Comparison of ENCODE assay signal across 9 mouse cellular contexts in genomic region chr15:82167201-82168168, GRCm38 (mm10). TPM values are rescaled to one million over a fixed set of nuclear protein-coding genes. Genes with fewer than 3 reads are reported as not detected.
DNase-seq lines count a peak whose midpoint lies in the region; ATAC-seq and TF ChIP-seq lines count a peak whose summit lies in the region.
"Had no signal": no experiment of that assay in that cellular context is flagged by ENCODE, and none has a peak within 500 bp of the region (broad histone marks: within the 10 kb centered on the region; RNA-seq: fewer than 3 reads in every experiment).

No protein-coding gene starts in this region.

- 68% methylated on average over 23 of the region's 23 CpGs for WGBS in forebrain, embryonic 13.5 days
- WGBS in forebrain, embryonic 14.5 days: 73% methylated on average over 23 of the region's 23 CpGs
- WGBS in midbrain, embryonic 16.5 days: 53% methylated on average over 23 of the region's 23 CpGs
- 50% methylated on average over 23 of the region's 23 CpGs for WGBS in midbrain, embryonic 14.5 days
- WGBS in stomach, postnatal 0 days: 51% methylated on average over 23 of the region's 23 CpGs

- peaks cover 35% of the 10 kb centered on the region for H3K36me3 ChIP-seq in forebrain, embryonic 13.5 days (ENCODE audit: poor library complexity, severe bottlenecking)
- H3K36me3 ChIP-seq in forebrain, embryonic 14.5 days (ENCODE audit: control insufficient read depth, insufficient read depth, low read length): peaks cover 29% of the 10 kb centered on the region
- H3K36me3 ChIP-seq in midbrain, embryonic 16.5 days (ENCODE audit: control insufficient read depth, insufficient read depth, low read length): peaks cover 13% of the 10 kb centered on the region
- H3K36me3 ChIP-seq in midbrain, embryonic 14.5 days (ENCODE audit: control insufficient read depth, insufficient read depth, low read length): peaks cover 28% of the 10 kb centered on the region
- H3K36me3 ChIP-seq in stomach, postnatal 0 days (ENCODE audit: control insufficient read depth, insufficient read depth, low read length): peaks cover 11% of the 10 kb centered on the region

- no peaks in the 10 kb centered on the region for H3K27me3 ChIP-seq in forebrain, embryonic 13.5 days
- H3K27me3 ChIP-seq in forebrain, embryonic 14.5 days (replicated peaks; ENCODE audit: control insufficient read depth, insufficient read depth, low read length): no peaks in the 10 kb centered on the region
- no peaks in the 10 kb centered on the region for H3K27me3 ChIP-seq in midbrain, embryonic 16.5 days (ENCODE audit: control insufficient read depth, insufficient read depth, low read depth, low read length)
- H3K27me3 ChIP-seq in midbrain, embryonic 14.5 days (ENCODE audit: control insufficient read depth, insufficient read depth, low read length): no peaks in the 10 kb centered on the region
- no peaks in the 10 kb centered on the region for H3K27me3 ChIP-seq in stomach, postnatal 0 days (ENCODE audit: control insufficient read depth, insufficient read depth, low read length)

- peaks cover 43% of the 10 kb centered on the region for H3K4me1 ChIP-seq in forebrain, embryonic 13.5 days
- H3K4me1 ChIP-seq in forebrain, embryonic 14.5 days (ENCODE audit: control insufficient read depth, insufficient read depth, low read length): peaks cover 6% of the 10 kb centered on the region; the same call in 1 of the 2 replicates
- peaks cover 24% of the 10 kb centered on the region for H3K4me1 ChIP-seq in midbrain, embryonic 16.5 days (ENCODE audit: control insufficient read depth, insufficient read depth, low read length)
- peaks cover 21% of the 10 kb centered on the region for H3K4me1 ChIP-seq in midbrain, embryonic 14.5 days (ENCODE audit: control insufficient read depth, insufficient read depth, low read length)
- H3K4me1 ChIP-seq in stomach, postnatal 0 days (replicated peaks; ENCODE audit: control insufficient read depth, insufficient read depth): peaks cover 8% of the 10 kb centered on the region

- no peak for TF ChIP-seq EP300 in stomach, postnatal 0 days (optimal IDR thresholded peaks at IDR 0.05)

- no peaks in the 10 kb centered on the region for H3K9me3 ChIP-seq in forebrain, embryonic 13.5 days (replicated peaks)
- no peaks in the 10 kb centered on the region for H3K9me3 ChIP-seq in forebrain, embryonic 14.5 days (replicated peaks; ENCODE audit: control insufficient read depth, low read length)
- no peaks in the 10 kb centered on the region for H3K9me3 ChIP-seq in midbrain, embryonic 16.5 days (replicated peaks; ENCODE audit: control insufficient read depth, low read length, poor library complexity, severe bottlenecking)
- H3K9me3 ChIP-seq in midbrain, embryonic 14.5 days (ENCODE audit: control insufficient read depth, low read length): no peaks in the 10 kb centered on the region
- H3K9me3 ChIP-seq in stomach, postnatal 0 days (ENCODE audit: control insufficient read depth, low read length): no peaks in the 10 kb centered on the region

- H3K4me3 ChIP-seq in forebrain, embryonic 13.5 days: no peak overlapping the region
- no peak overlapping the region for H3K4me3 ChIP-seq in forebrain, embryonic 14.5 days (ENCODE audit: low read depth, low read length)
- H3K4me3 ChIP-seq in midbrain, embryonic 16.5 days (ENCODE audit: low read depth, low read length): no peak overlapping the region
- no peak overlapping the region for H3K4me3 ChIP-seq in midbrain, embryonic 14.5 days (replicated peaks; ENCODE audit: low read depth, low read length)
- H3K4me3 ChIP-seq in stomach, postnatal 0 days (ENCODE audit: low read depth, low read length): no peak overlapping the region

- no peak for DNase-seq in forebrain, embryonic 14.5 days (ENCODE audit: low spot score)
- no peak for DNase-seq in midbrain, embryonic 14.5 days
- DNase-seq in kidney, postnatal 10 days: peak; percentile 48
- no peak for DNase-seq in stomach, postnatal 0 days (ENCODE audit: low spot score)
- DNase-seq in adipocyte (ENCODE audit: low spot score): no peak

- H3K27ac ChIP-seq in forebrain, embryonic 13.5 days: 0 out of 2 replicates have a peak overlapping the region, but pooled peaks have one; percentile 14
- no peak overlapping the region for H3K27ac ChIP-seq in forebrain, embryonic 14.5 days (ENCODE audit: low read depth, low read length)
- no peak overlapping the region for H3K27ac ChIP-seq in midbrain, embryonic 16.5 days (ENCODE audit: low read length)
- H3K27ac ChIP-seq in midbrain, embryonic 14.5 days (replicated peaks; ENCODE audit: low read depth, low read length): no peak overlapping the region; the same call in 1 of the 2 replicates
- peak overlapping the region; percentile 88 for H3K27ac ChIP-seq in stomach, postnatal 0 days (replicated peaks)

- no peak for ATAC-seq in forebrain, embryonic 13.5 days
- ATAC-seq in forebrain, embryonic 14.5 days: no peak
- no peak for ATAC-seq in midbrain, embryonic 16.5 days
- no peak for ATAC-seq in midbrain, embryonic 14.5 days (ENCODE audit: low FRiP score, low TSS enrichment)
- ATAC-seq in stomach, postnatal 0 days (ENCODE audit: low FRiP score, low TSS enrichment): no peak
- ATAC-seq in monocyte, adult 5-6 weeks (replicated peaks; ENCODE audit: insufficient number of reproducible peaks, low FRiP score, low TSS enrichment, poor library complexity, severe bottlenecking): no peak

- H3K9ac ChIP-seq in forebrain, embryonic 13.5 days: 0 out of 2 replicates have a peak overlapping the region, but pooled peaks have one; percentile 37
- H3K9ac ChIP-seq in forebrain, embryonic 14.5 days (ENCODE audit: low read length): no peak overlapping the region
- H3K9ac ChIP-seq in midbrain, embryonic 16.5 days (ENCODE audit: low read depth, low read length): 0 out of 2 replicates have a peak overlapping the region, but pooled peaks have one; percentile 21
- H3K9ac ChIP-seq in midbrain, embryonic 14.5 days (replicated peaks; ENCODE audit: low read length): no peak overlapping the region; the same call in 1 of the 2 replicates
- H3K9ac ChIP-seq in stomach, postnatal 0 days (ENCODE audit: low read length): peak overlapping the region; percentile 27

- no peak for TF ChIP-seq CTCF in stomach, postnatal 0 days (IDR thresholded peaks at IDR 0.05; ENCODE audit: low read depth)

- 0 out of 2 replicates have a peak overlapping the region, but pooled peaks have one; percentile 14 for H3K4me2 ChIP-seq in forebrain, embryonic 13.5 days
- no peak overlapping the region for H3K4me2 ChIP-seq in forebrain, embryonic 14.5 days (ENCODE audit: low read length)
- no peak overlapping the region for H3K4me2 ChIP-seq in midbrain, embryonic 16.5 days (ENCODE audit: low read length)
- no peak overlapping the region for H3K4me2 ChIP-seq in midbrain, embryonic 14.5 days (ENCODE audit: low read length)
- H3K4me2 ChIP-seq in stomach, postnatal 0 days (replicated peaks; ENCODE audit: low read depth): 0 out of 2 replicates have a peak overlapping the region, but pooled peaks have one; percentile 23

RNA-seq across cellular contexts. Expression of gene Srebf2, which starts 20.5 kb away (rescaled TPM):
- 200 and 218 TPM in 2 replicates for polyA plus RNA-seq in forebrain, embryonic 13.5 days (2015; fragmentation: Nextera tagmentation; extraction: Ambion mirVana)
- polyA plus RNA-seq in forebrain, embryonic 14.5 days (2014; fragmentation: Nextera tagmentation; extraction: Ambion mirVana): 99.6 and 139 TPM in 2 replicates
- 194 and 218 TPM in 2 replicates for polyA plus RNA-seq in midbrain, embryonic 16.5 days (2015; fragmentation: Nextera tagmentation; extraction: Ambion mirVana)
- 132 and 158 TPM in 2 replicates for polyA plus RNA-seq in midbrain, embryonic 14.5 days (2014; fragmentation: Nextera tagmentation; extraction: Ambion mirVana)
- polyA plus RNA-seq in stomach, postnatal 0 days (2015; fragmentation: Nextera tagmentation; extraction: Ambion mirVana): 119 and 127 TPM in 2 replicates
- total RNA-seq in monocyte, adult 5-6 weeks (2017): 43.2 to 64.7 TPM (median 49.7 TPM) in 3 replicates

RNA-seq across cellular contexts. Expression of gene Ccdc134, which starts 39.8 kb away (rescaled TPM):
- 15.2 and 15.9 TPM in 2 replicates for polyA plus RNA-seq in forebrain, embryonic 13.5 days (2015; fragmentation: Nextera tagmentation; extraction: Ambion mirVana)
- 12.8 and 15.5 TPM in 2 replicates for polyA plus RNA-seq in forebrain, embryonic 14.5 days (2014; fragmentation: Nextera tagmentation; extraction: Ambion mirVana)
- polyA plus RNA-seq in midbrain, embryonic 16.5 days (2015; fragmentation: Nextera tagmentation; extraction: Ambion mirVana): 10.5 and 11.3 TPM in 2 replicates
- polyA plus RNA-seq in midbrain, embryonic 14.5 days (2014; fragmentation: Nextera tagmentation; extraction: Ambion mirVana): 10.0 and 11.0 TPM in 2 replicates
- 8.2 and 8.5 TPM in 2 replicates for polyA plus RNA-seq in stomach, postnatal 0 days (2015; fragmentation: Nextera tagmentation; extraction: Ambion mirVana)
- 28.6 to 54.3 TPM (median 43.2 TPM) in 3 replicates for total RNA-seq in monocyte, adult 5-6 weeks (2017)

RNA-seq across cellular contexts. Expression of gene Shisa8, which starts 45.1 kb away (rescaled TPM):
- 0.74 and 0.77 TPM in 2 replicates for polyA plus RNA-seq in forebrain, embryonic 13.5 days (2015; fragmentation: Nextera tagmentation; extraction: Ambion mirVana)
- polyA plus RNA-seq in forebrain, embryonic 14.5 days (2014; fragmentation: Nextera tagmentation; extraction: Ambion mirVana): 0.61 and 0.77 TPM in 2 replicates
- polyA plus RNA-seq in midbrain, embryonic 16.5 days (2015; fragmentation: Nextera tagmentation; extraction: Ambion mirVana): 0.77 and 1.0 TPM in 2 replicates
- polyA plus RNA-seq in midbrain, embryonic 14.5 days (2014; fragmentation: Nextera tagmentation; extraction: Ambion mirVana): 0.70 and 1.5 TPM in 2 replicates
- polyA plus RNA-seq in stomach, postnatal 0 days (2015; fragmentation: Nextera tagmentation; extraction: Ambion mirVana): 0.06 and 0.23 TPM in 2 replicates
- not detected in 3 replicates for total RNA-seq in monocyte, adult 5-6 weeks (2017)
- total RNA-seq: granulocyte monocyte progenitor cell, adult 5-6 weeks had no signal

RNA-seq across cellular contexts. Expression of gene Tnfrsf13c, which starts 56.7 kb away (rescaled TPM):
- polyA plus RNA-seq in forebrain, embryonic 13.5 days (2015; fragmentation: Nextera tagmentation; extraction: Ambion mirVana): 0.15 and 0.22 TPM in 2 replicates
- 0.14 and 0.19 TPM in 2 replicates for polyA plus RNA-seq in forebrain, embryonic 14.5 days (2014; fragmentation: Nextera tagmentation; extraction: Ambion mirVana)
- 0.14 TPM in 1 of 2 replicates, not detected in the other for polyA plus RNA-seq in midbrain, embryonic 16.5 days (2015; fragmentation: Nextera tagmentation; extraction: Ambion mirVana)
- polyA plus RNA-seq in midbrain, embryonic 14.5 days (2014; fragmentation: Nextera tagmentation; extraction: Ambion mirVana): 0.19 TPM in 1 of 2 replicates, not detected in the other
- polyA plus RNA-seq in stomach, postnatal 0 days (2015; fragmentation: Nextera tagmentation; extraction: Ambion mirVana): not detected in 2 replicates
- 13.6 to 19.3 TPM (median 17.9 TPM) in 3 replicates for total RNA-seq in monocyte, adult 5-6 weeks (2017)

Comparison
In these comparisons a context has a peak if more than half of its experiments do, and no peak if none do; other contexts are left out.
1. H3K27ac ChIP-seq: peak in forebrain, embryonic 13.5 days (single experiment) and stomach, postnatal 0 days (single experiment); none in forebrain, embryonic 14.5 days (single experiment), midbrain, embryonic 16.5 days (single experiment) and midbrain, embryonic 14.5 days (single experiment).
2. H3K4me2 ChIP-seq: peak in forebrain, embryonic 13.5 days (single experiment) and stomach, postnatal 0 days (single experiment); none in forebrain, embryonic 14.5 days (single experiment), midbrain, embryonic 16.5 days (single experiment) and midbrain, embryonic 14.5 days (single experiment).
3. H3K9ac ChIP-seq: peak in forebrain, embryonic 13.5 days (single experiment), midbrain, embryonic 16.5 days (single experiment) and stomach, postnatal 0 days (single experiment); none in forebrain, embryonic 14.5 days (single experiment) and midbrain, embryonic 14.5 days (single experiment).